Mouse (Mus musculus): ENCODE data around the gene Bmp5. TPM values are rescaled to one million over a fixed set of nuclear protein-coding genes. Genes with fewer than 3 reads are reported as not detected.

Bmp5 gene
- total RNA-seq, 2 experiments from 2014 or later: 2.9 to 3.7 TPM

- DNase-seq: peak; percentile 23
- intact Hi-C loops (cut with DNase I; ENCODE audit: low total_unique reads): no loop called here
Observed at GRCm38 (mm10) chr9:75927196-75927880, 152.2 kb downstream of the Bmp5 start.

- intact Hi-C loops (cut with DNase I; ENCODE audit: low total_unique reads): no loop called here
- no peak for DNase-seq
Observed at GRCm38 (mm10) chr9:75928068-75928467, 152.9 kb downstream of the Bmp5 start.

- no peak for DNase-seq
- intact Hi-C loops (cut with DNase I; ENCODE audit: low total_unique reads): no loop called here
Observed at GRCm38 (mm10) chr9:75944663-75945062, 169.5 kb downstream of the Bmp5 start.

Small RNA genes lying within 50 kb of the gene (microRNA-seq; reads per million reads assigned to microRNA genes)
- 0 reads per million in 2 experiments for gene Gm44355

Other genes starting within 250 kb of the Bmp5 start
- 10 to 100 TPM; 30.9 to 35.2 TPM for gene Tmod3, start 215.7 kb upstream of the Bmp5 start, total RNA-seq (2021)
- 1 to 10 TPM; 7.2 to 8.9 TPM for gene Tmod2, start 164.0 kb upstream of the Bmp5 start, total RNA-seq (2021)
- gene Lysmd2, start 149.6 kb upstream of the Bmp5 start, total RNA-seq (2021): 1 to 10 TPM; 5.9 to 8.7 TPM
- gene Scg3, start 91.3 kb upstream of the Bmp5 start, total RNA-seq (2021): 1 to 10 TPM; 3.3 TPM
- gene Hmgcll1, start 239.5 kb downstream of the Bmp5 start, total RNA-seq (2021): under 1 TPM in 1 of 2 experiments, not detected in 1; 0.37 TPM

Measured in gastrocnemius, postnatal 14 days (tissue).